Comparison of ENCODE assay signal across 9 mouse cellular contexts in the genomic region with DNA sequence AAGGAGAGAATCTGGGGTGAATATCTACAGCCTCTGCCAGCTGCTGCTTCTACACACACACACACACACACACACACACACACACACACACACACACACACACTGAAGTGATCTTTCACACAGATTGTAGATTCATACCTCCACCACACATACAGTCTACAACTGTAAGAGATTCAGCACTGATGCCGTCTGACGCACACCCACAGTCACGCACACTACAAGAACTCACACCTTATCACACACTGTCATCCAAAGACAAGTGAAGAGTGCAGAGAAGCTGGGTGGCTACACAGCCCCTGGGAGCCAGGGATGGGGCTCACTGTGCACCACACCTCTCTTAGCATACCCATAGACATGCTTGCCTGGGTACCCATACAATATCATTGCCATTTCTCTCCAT. TPM values are rescaled to one million over a fixed set of nuclear protein-coding genes. Genes with fewer than 3 reads are reported as not detected.
DNase-seq lines count a peak whose midpoint lies in the region; ATAC-seq and TF ChIP-seq lines count a peak whose summit lies in the region.
"Had no signal": no experiment of that assay in that cellular context is flagged by ENCODE, and none has a peak within 500 bp of the region (broad histone marks: within the 10 kb centered on the region; RNA-seq: fewer than 3 reads in every experiment).

No protein-coding gene starts in this region.

- no peak for TF ChIP-seq CTCF in testis, adult 2 months (IDR thresholded peaks at IDR 0.05; ENCODE audit: control insufficient read depth, insufficient read depth, insufficient replicate concordance, low read depth, low read length)
- no peak for TF ChIP-seq CTCF in forebrain, postnatal 0 days (IDR thresholded peaks at IDR 0.05; ENCODE audit: low read depth)

- 0 out of 2 replicates have a peak, but pooled peaks cover 5% of the 10 kb centered on the region for H3K36me3 ChIP-seq in hindbrain, embryonic 13.5 days
- H3K36me3 ChIP-seq in hindbrain, embryonic 11.5 days (ENCODE audit: control insufficient read depth, insufficient read depth, low read length): no peaks in the 10 kb centered on the region
- H3K36me3 ChIP-seq in testis, adult 2 months (ENCODE audit: control insufficient read depth, insufficient read depth, low read length): no peaks in the 10 kb centered on the region
- no peaks in the 10 kb centered on the region for H3K36me3 ChIP-seq in forebrain, postnatal 0 days (ENCODE audit: insufficient read depth)
- no peaks in the 10 kb centered on the region for H3K36me3 ChIP-seq in neural tube, embryonic 15.5 days
- H3K36me3 ChIP-seq: heart, embryonic 12.5 days had no signal

- H3K9me3 ChIP-seq in hindbrain, embryonic 13.5 days: no peaks in the 10 kb centered on the region
- H3K9me3 ChIP-seq in hindbrain, embryonic 11.5 days (ENCODE audit: control insufficient read depth, low read length): no peaks in the 10 kb centered on the region
- no peaks in the 10 kb centered on the region for H3K9me3 ChIP-seq in forebrain, postnatal 0 days (ENCODE audit: low read length)
- no peaks in the 10 kb centered on the region for H3K9me3 ChIP-seq in neural tube, embryonic 15.5 days (replicated peaks)
- H3K9me3 ChIP-seq: heart, embryonic 12.5 days had no signal

- 0 out of 2 replicates have a peak overlapping the region, but pooled peaks have one; percentile 14 for H3K9ac ChIP-seq in hindbrain, embryonic 13.5 days
- no peak overlapping the region for H3K9ac ChIP-seq in hindbrain, embryonic 11.5 days (ENCODE audit: low read depth, low read length)
- peak overlapping the region; percentile 10; the same call in 1 of the 2 replicates for H3K9ac ChIP-seq in forebrain, postnatal 0 days
- no peak overlapping the region for H3K9ac ChIP-seq in neural tube, embryonic 15.5 days (replicated peaks)
- H3K9ac ChIP-seq: heart, embryonic 12.5 days had no signal

- TF ChIP-seq POLR2A in testis, adult 2 months (IDR thresholded peaks at IDR 0.05; ENCODE audit: control insufficient read depth, low read depth, low read length): no peak

- H3K4me1 ChIP-seq in hindbrain, embryonic 13.5 days (replicated peaks): peaks cover 55% of the 10 kb centered on the region
- H3K4me1 ChIP-seq in hindbrain, embryonic 11.5 days (replicated peaks; ENCODE audit: control insufficient read depth, insufficient read depth, low read length): peaks cover 6% of the 10 kb centered on the region; the same call in 1 of the 2 replicates
- H3K4me1 ChIP-seq in testis, adult 2 months (ENCODE audit: control insufficient read depth, insufficient read depth, low read length): peaks cover 13% of the 10 kb centered on the region
- peaks cover 14% of the 10 kb centered on the region for H3K4me1 ChIP-seq in forebrain, postnatal 0 days (ENCODE audit: insufficient read depth)
- H3K4me1 ChIP-seq in neural tube, embryonic 15.5 days: peaks cover 33% of the 10 kb centered on the region

- H3K27ac ChIP-seq in hindbrain, embryonic 13.5 days: peak overlapping the region; percentile 80
- H3K27ac ChIP-seq in hindbrain, embryonic 11.5 days (ENCODE audit: low read depth, low read length): no peak overlapping the region
- no peak overlapping the region for H3K27ac ChIP-seq in testis, adult 2 months (ENCODE audit: control insufficient read depth, insufficient read depth, low read depth, low read length)
- peak overlapping the region; percentile 87 for H3K27ac ChIP-seq in forebrain, postnatal 0 days (ENCODE audit: low read depth, low read length)
- H3K27ac ChIP-seq in neural tube, embryonic 15.5 days (replicated peaks): peak overlapping the region; percentile 69

- 89% methylated on average over 3 of the region's 3 CpGs for WGBS in hindbrain, embryonic 13.5 days
- 89% methylated on average over 3 of the region's 3 CpGs for WGBS in hindbrain, embryonic 11.5 days
- 67% methylated on average over 3 of the region's 3 CpGs for WGBS in forebrain, postnatal 0 days
- 81% methylated on average over 3 of the region's 3 CpGs for whole genome bisulfite sequencing in neural tube, embryonic 15.5 days

- DNase-seq in hindbrain, embryonic 11.5 days (ENCODE audit: low spot score): no peak
- no peak for DNase-seq in testis, postnatal 14 days (ENCODE audit: low spot score)
- no peak for DNase-seq in forebrain, postnatal 0 days
- DNase-seq in retina, postnatal 1 day: no peak

- no peak for ATAC-seq in hindbrain, embryonic 13.5 days (ENCODE audit: low FRiP score)
- ATAC-seq in hindbrain, embryonic 11.5 days (ENCODE audit: low FRiP score): no peak
- ATAC-seq in forebrain, postnatal 0 days: 0 out of 2 replicates have a peak, but pooled peaks have one; percentile 3
- ATAC-seq in neural tube, embryonic 15.5 days (ENCODE audit: low FRiP score): no peak
- ATAC-seq in activated CD4-positive, CD25-positive, alpha-beta regulatory T cell, adult 4 months: no peak

- peaks cover 34% of the 10 kb centered on the region for H3K27me3 ChIP-seq in hindbrain, embryonic 13.5 days
- H3K27me3 ChIP-seq in hindbrain, embryonic 11.5 days (ENCODE audit: control insufficient read depth, insufficient read depth, low read length): peaks cover 26% of the 10 kb centered on the region
- H3K27me3 ChIP-seq in testis, adult 2 months (ENCODE audit: control insufficient read depth, insufficient read depth, low read length): no peaks in the 10 kb centered on the region
- H3K27me3 ChIP-seq in forebrain, postnatal 0 days (ENCODE audit: insufficient read depth, low read length): no peaks in the 10 kb centered on the region
- peaks cover 8% of the 10 kb centered on the region; the same call in 1 of the 2 replicates for H3K27me3 ChIP-seq in neural tube, embryonic 15.5 days (replicated peaks)

- no peak overlapping the region for H3K4me2 ChIP-seq in hindbrain, embryonic 13.5 days
- H3K4me2 ChIP-seq in hindbrain, embryonic 11.5 days (replicated peaks; ENCODE audit: low read depth, low read length): no peak overlapping the region
- H3K4me2 ChIP-seq in forebrain, postnatal 0 days (ENCODE audit: low read depth): no peak overlapping the region
- H3K4me2 ChIP-seq in neural tube, embryonic 15.5 days: no peak overlapping the region
- H3K4me2 ChIP-seq: heart, embryonic 12.5 days had no signal

- H3K4me3 ChIP-seq in hindbrain, embryonic 13.5 days: no peak overlapping the region
- H3K4me3 ChIP-seq in hindbrain, embryonic 11.5 days (ENCODE audit: low read depth, low read length): no peak overlapping the region
- H3K4me3 ChIP-seq in testis, adult 2 months (ENCODE audit: control insufficient read depth, low read depth, low read length): peak overlapping the region; percentile 73
- H3K4me3 ChIP-seq in forebrain, postnatal 0 days (ENCODE audit: low read depth, low read length): no peak overlapping the region
- H3K4me3 ChIP-seq in neural tube, embryonic 15.5 days (replicated peaks): no peak overlapping the region
- H3K4me3 ChIP-seq: heart, embryonic 12.5 days had no signal

RNA-seq across cellular contexts. Expression of a gene that starts 8.8 kb away (rescaled TPM):
- polyA plus RNA-seq in hindbrain, embryonic 13.5 days (2015; fragmentation: Nextera tagmentation; extraction: Ambion mirVana): 10.8 and 11.5 TPM in 2 replicates
- polyA plus RNA-seq in hindbrain, embryonic 11.5 days (2014; fragmentation: Nextera tagmentation; extraction: Ambion mirVana): 6.2 and 7.1 TPM in 2 replicates
- 27.1 and 29.7 TPM in 2 replicates for polyA plus RNA-seq in testis, adult 2 months (2012; rRNA removed)
- total RNA-seq in forebrain, postnatal 0 days (2014; rRNA removed): 4.7 and 6.9 TPM in 2 replicates
- polyA plus RNA-seq in forebrain, postnatal 0 days (2015; fragmentation: Nextera tagmentation; extraction: Ambion mirVana): 8.2 and 10.0 TPM in 2 replicates
- 15.7 and 17.2 TPM in 2 replicates for polyA plus RNA-seq in neural tube, embryonic 15.5 days (2015; fragmentation: Nextera tagmentation; extraction: Ambion mirVana)
- polyA plus RNA-seq in activated CD4-positive, CD25-positive, alpha-beta regulatory T cell, adult 4 months (2017; shearing (Covaris generic)): 1 to 10 TPM; 4.2 to 4.5 TPM

RNA-seq across cellular contexts. Expression of a gene that starts 13.7 kb away (rescaled TPM):
- 35.3 and 44.1 TPM in 2 replicates for polyA plus RNA-seq in hindbrain, embryonic 13.5 days (2015; fragmentation: Nextera tagmentation; extraction: Ambion mirVana)
- 2.4 and 3.0 TPM in 2 replicates for polyA plus RNA-seq in hindbrain, embryonic 11.5 days (2014; fragmentation: Nextera tagmentation; extraction: Ambion mirVana)
- 4.3 and 5.0 TPM in 2 replicates for polyA plus RNA-seq in testis, adult 2 months (2012; rRNA removed)
- total RNA-seq in forebrain, postnatal 0 days (2014; rRNA removed): 111 and 116 TPM in 2 replicates
- 347 and 376 TPM in 2 replicates for polyA plus RNA-seq in forebrain, postnatal 0 days (2015; fragmentation: Nextera tagmentation; extraction: Ambion mirVana)
- polyA plus RNA-seq in neural tube, embryonic 15.5 days (2015; fragmentation: Nextera tagmentation; extraction: Ambion mirVana): 60.3 and 70.5 TPM in 2 replicates
- 1 to 10 TPM; 2.0 to 2.2 TPM for polyA plus RNA-seq in activated CD4-positive, CD25-positive, alpha-beta regulatory T cell, adult 4 months (2017; shearing (Covaris generic))

RNA-seq across cellular contexts. Expression of a gene that starts 17.5 kb away (rescaled TPM):
- polyA plus RNA-seq in hindbrain, embryonic 13.5 days (2015; fragmentation: Nextera tagmentation; extraction: Ambion mirVana): 37.3 and 37.8 TPM in 2 replicates
- polyA plus RNA-seq in hindbrain, embryonic 11.5 days (2014; fragmentation: Nextera tagmentation; extraction: Ambion mirVana): 36.0 and 37.2 TPM in 2 replicates
- polyA plus RNA-seq in testis, adult 2 months (2012; rRNA removed): 9.4 and 12.0 TPM in 2 replicates
- total RNA-seq in forebrain, postnatal 0 days (2014; rRNA removed): 24.7 and 28.7 TPM in 2 replicates
- polyA plus RNA-seq in forebrain, postnatal 0 days (2015; fragmentation: Nextera tagmentation; extraction: Ambion mirVana): 36.7 and 40.8 TPM in 2 replicates
- polyA plus RNA-seq in neural tube, embryonic 15.5 days (2015; fragmentation: Nextera tagmentation; extraction: Ambion mirVana): 44.3 and 45.1 TPM in 2 replicates
- 10 to 100 TPM; 18.5 to 21.5 TPM for polyA plus RNA-seq in activated CD4-positive, CD25-positive, alpha-beta regulatory T cell, adult 4 months (2017; shearing (Covaris generic))

RNA-seq across cellular contexts. Expression of a gene that starts 26.6 kb away (rescaled TPM):
- polyA plus RNA-seq in hindbrain, embryonic 13.5 days (2015; fragmentation: Nextera tagmentation; extraction: Ambion mirVana): 83.2 and 85.5 TPM in 2 replicates
- polyA plus RNA-seq in hindbrain, embryonic 11.5 days (2014; fragmentation: Nextera tagmentation; extraction: Ambion mirVana): 88.6 and 91.3 TPM in 2 replicates
- 106 and 110 TPM in 2 replicates for polyA plus RNA-seq in testis, adult 2 months (2012; rRNA removed)
- 32.2 and 55.3 TPM in 2 replicates for total RNA-seq in forebrain, postnatal 0 days (2014; rRNA removed)
- 63.5 and 77.4 TPM in 2 replicates for polyA plus RNA-seq in forebrain, postnatal 0 days (2015; fragmentation: Nextera tagmentation; extraction: Ambion mirVana)
- 71.3 and 98.0 TPM in 2 replicates for polyA plus RNA-seq in neural tube, embryonic 15.5 days (2015; fragmentation: Nextera tagmentation; extraction: Ambion mirVana)
- polyA plus RNA-seq in activated CD4-positive, CD25-positive, alpha-beta regulatory T cell, adult 4 months (2017; shearing (Covaris generic)): 100 to 1,000 TPM; 125 to 131 TPM

RNA-seq across cellular contexts. Expression of a gene that starts 32.9 kb away (rescaled TPM):
- polyA plus RNA-seq in hindbrain, embryonic 13.5 days (2015; fragmentation: Nextera tagmentation; extraction: Ambion mirVana): 646 and 672 TPM in 2 replicates
- polyA plus RNA-seq in hindbrain, embryonic 11.5 days (2014; fragmentation: Nextera tagmentation; extraction: Ambion mirVana): 837 and 845 TPM in 2 replicates
- 318 and 384 TPM in 2 replicates for polyA plus RNA-seq in testis, adult 2 months (2012; rRNA removed)
- 470 and 505 TPM in 2 replicates for total RNA-seq in forebrain, postnatal 0 days (2014; rRNA removed)
- polyA plus RNA-seq in forebrain, postnatal 0 days (2015; fragmentation: Nextera tagmentation; extraction: Ambion mirVana): 354 and 405 TPM in 2 replicates
- polyA plus RNA-seq in neural tube, embryonic 15.5 days (2015; fragmentation: Nextera tagmentation; extraction: Ambion mirVana): 730 and 802 TPM in 2 replicates
- polyA plus RNA-seq in activated CD4-positive, CD25-positive, alpha-beta regulatory T cell, adult 4 months (2017; shearing (Covaris generic)): 100 to 1,000 TPM; 269 to 303 TPM

Comparison
In these comparisons a context has a peak if more than half of its experiments do, and no peak if none do; other contexts are left out.
1. H3K27ac ChIP-seq: peak in hindbrain, embryonic 13.5 days (single experiment), forebrain, postnatal 0 days (single experiment) and neural tube, embryonic 15.5 days (single experiment); none in hindbrain, embryonic 11.5 days (single experiment) and testis, adult 2 months (single experiment).
2. H3K9ac ChIP-seq: peak in hindbrain, embryonic 13.5 days (single experiment) and forebrain, postnatal 0 days (single experiment); none in hindbrain, embryonic 11.5 days (single experiment) and neural tube, embryonic 15.5 days (single experiment).